In the genomic region with DNA sequence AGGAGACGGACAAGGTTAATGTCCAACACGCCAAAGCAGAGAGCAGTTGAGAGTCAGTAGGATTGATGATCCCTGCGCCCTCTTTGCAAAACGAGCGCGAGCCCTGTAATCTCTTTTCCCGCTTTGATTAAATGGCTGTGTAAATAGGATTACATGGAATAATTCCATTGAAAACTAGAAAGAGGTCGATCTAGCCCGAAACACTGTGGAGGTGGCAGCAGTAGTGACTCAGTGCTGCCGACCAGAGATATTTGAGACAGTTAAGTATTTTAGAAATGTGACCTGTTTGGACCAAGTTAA, we compare ENCODE assay signal across 8 mouse cellular contexts. TPM values are rescaled to one million over a fixed set of nuclear protein-coding genes. Genes with fewer than 3 reads are reported as not detected.
A peak's percentile ranks its signal among the peaks of the same experiment; 100 is the strongest.
DNase-seq lines count a peak whose midpoint lies in the region; ATAC-seq lines count a peak whose summit lies in the region.

No protein-coding gene starts in this region.

- H3K4me2 ChIP-seq in heart, embryonic 13.5 days: peak overlapping the region; percentile 85
- peak overlapping the region; percentile 90 for H3K4me2 ChIP-seq in hindbrain, embryonic 16.5 days (ENCODE audit: low read length)
- peak overlapping the region; percentile 96 for H3K4me2 ChIP-seq in midbrain, embryonic 15.5 days

- 7% methylated on average over 10 of the region's 10 CpGs for WGBS in heart, embryonic 13.5 days
- 6% methylated on average over 10 of the region's 10 CpGs for WGBS in hindbrain, embryonic 16.5 days
- WGBS in midbrain, embryonic 15.5 days: 3% methylated on average over 10 of the region's 10 CpGs

- no peak for DNase-seq in heart, adult 18-20 months
- peak; percentile 44 for DNase-seq in embryo, embryonic 9.5 days (ENCODE audit: extremely low spot score)
- DNase-seq in urinary bladder, postnatal 36 days (ENCODE audit: low spot score in 2 of 2): no peak
- no peak for DNase-seq in gastrocnemius, adult 18-20 months (ENCODE audit: low spot score)

- 0 out of 2 replicates have a peak overlapping the region, but pooled peaks have one; percentile 0 for H3K27ac ChIP-seq in heart, embryonic 13.5 days (replicated peaks)
- H3K27ac ChIP-seq in hindbrain, embryonic 16.5 days (ENCODE audit: low read depth, low read length): no peak overlapping the region
- H3K27ac ChIP-seq in midbrain, embryonic 15.5 days: peak overlapping the region; percentile 47; the same call in 1 of the 2 replicates

- H3K36me3 ChIP-seq in heart, embryonic 13.5 days: peaks cover 7% of the 10 kb centered on the region; the same call in 1 of the 2 replicates
- H3K36me3 ChIP-seq in hindbrain, embryonic 16.5 days (ENCODE audit: control insufficient read depth, insufficient read depth, low read length): no peaks in the 10 kb centered on the region
- H3K36me3 ChIP-seq in midbrain, embryonic 15.5 days (replicated peaks): no peaks in the 10 kb centered on the region

- peaks cover 56% of the 10 kb centered on the region for H3K4me1 ChIP-seq in heart, embryonic 13.5 days
- H3K4me1 ChIP-seq in hindbrain, embryonic 16.5 days (ENCODE audit: control insufficient read depth, insufficient read depth, low read depth, low read length): peaks cover 8% of the 10 kb centered on the region
- peaks cover 31% of the 10 kb centered on the region for H3K4me1 ChIP-seq in midbrain, embryonic 15.5 days

- H3K27me3 ChIP-seq in heart, embryonic 13.5 days (replicated peaks): no peaks in the 10 kb centered on the region
- H3K27me3 ChIP-seq in hindbrain, embryonic 16.5 days (replicated peaks; ENCODE audit: control insufficient read depth, insufficient read depth, low read length): no peaks in the 10 kb centered on the region; the same call in none of the 2 replicates
- peaks cover 63% of the 10 kb centered on the region for H3K27me3 ChIP-seq in midbrain, embryonic 15.5 days (replicated peaks)

- H3K9me3 ChIP-seq in heart, embryonic 13.5 days: no peaks in the 10 kb centered on the region
- H3K9me3 ChIP-seq in hindbrain, embryonic 16.5 days (ENCODE audit: control insufficient read depth, low read length): no peaks in the 10 kb centered on the region
- no peaks in the 10 kb centered on the region for H3K9me3 ChIP-seq in midbrain, embryonic 15.5 days

- H3K4me3 ChIP-seq in heart, embryonic 13.5 days: peak overlapping the region; percentile 85
- H3K4me3 ChIP-seq in hindbrain, embryonic 16.5 days (ENCODE audit: low read length): peak overlapping the region; percentile 38
- H3K4me3 ChIP-seq in midbrain, embryonic 15.5 days: peak overlapping the region; percentile 59

- ATAC-seq in heart, embryonic 13.5 days (ENCODE audit: extremely low read depth, insufficient number of reproducible peaks, low FRiP score, low TSS enrichment): no peak
- ATAC-seq in hindbrain, embryonic 16.5 days: no peak
- no peak for ATAC-seq in midbrain, embryonic 15.5 days (replicated peaks)
- ATAC-seq in monocyte, adult 5-6 weeks (replicated peaks; ENCODE audit: insufficient number of reproducible peaks, low FRiP score, low TSS enrichment, poor library complexity, severe bottlenecking): no peak

- peak overlapping the region; percentile 76 for H3K9ac ChIP-seq in heart, embryonic 13.5 days
- H3K9ac ChIP-seq in hindbrain, embryonic 16.5 days (ENCODE audit: low read depth, low read length): 0 out of 2 replicates have a peak overlapping the region, but pooled peaks have one; percentile 8
- H3K9ac ChIP-seq in midbrain, embryonic 15.5 days: peak overlapping the region; percentile 18; the same call in 1 of the 2 replicates

RNA-seq across cellular contexts. Expression of gene Kitl, which starts 2.3 kb away (rescaled TPM):
- 11.4 and 11.7 TPM in 2 replicates for polyA plus RNA-seq in heart, embryonic 13.5 days (2015; fragmentation: Nextera tagmentation; extraction: Ambion mirVana)
- total RNA-seq in heart, adult 18-20 months (2021): 10 to 100 TPM; 46.9 to 85.8 TPM
- polyA plus RNA-seq in hindbrain, embryonic 16.5 days (2015; fragmentation: Nextera tagmentation; extraction: Ambion mirVana): 29.8 and 30.1 TPM in 2 replicates
- polyA plus RNA-seq in midbrain, embryonic 15.5 days (2015; fragmentation: Nextera tagmentation; extraction: Ambion mirVana): 33.4 and 44.8 TPM in 2 replicates
- not detected in 3 replicates for total RNA-seq in monocyte, adult 5-6 weeks (2017)
- 10 to 100 TPM; 16.3 to 27.7 TPM for total RNA-seq in gastrocnemius, adult 18-20 months (2021)

Comparison
In these comparisons a context has a peak if more than half of its experiments do, and no peak if none do; other contexts are left out.
1. H3K9ac ChIP-seq: peak in every context shown above with its lines; median percentile 76 in heart, embryonic 13.5 days; 18 in midbrain, embryonic 15.5 days; 8 in hindbrain, embryonic 16.5 days.
2. RNA of gene Kitl, which starts 2.3 kb away (total RNA-seq): 46.9 to 85.8 TPM in heart, adult 18-20 months and 16.3 to 27.7 TPM in gastrocnemius, adult 18-20 months; not detected in monocyte, adult 5-6 weeks; every median in the first group is over 10 times any median in the second.
3. Peak in every context shown above with its lines, with median percentiles within 50 percentile points of each other: H3K4me2 ChIP-seq and H3K4me3 ChIP-seq.